Mouse (Mus musculus) testis, adult 2 months (tissue): ENCODE measurements at regions not wholly inside any gene's neighbourhood (a gene's known extent, or its start where the extent isn't known, plus 50 kb on each side); places are given as distances from the start of the nearest gene placed in this dataset.

Experiments used
- CTCF ChIP-seq: fragments of 200-500 bp; IDR thresholded peaks from 2 replicates; pipeline ENCODE4 v1.5.1; 2012; ENCODE audit warnings: low read depth, mild to moderate bottlenecking, inconsistent platforms, low read length, moderate library complexity; ENCODE audit not compliant: control insufficient read depth, insufficient read depth, insufficient replicate concordance
- POLR2A ChIP-seq: fragments of 200-500 bp; IDR thresholded peaks from 2 replicates; pipeline ENCODE4 v1.6.1; 2012; ENCODE audit warnings: low read depth, mild to moderate bottlenecking, inconsistent platforms, low read length, moderate library complexity; ENCODE audit not compliant: control insufficient read depth

DNA sequence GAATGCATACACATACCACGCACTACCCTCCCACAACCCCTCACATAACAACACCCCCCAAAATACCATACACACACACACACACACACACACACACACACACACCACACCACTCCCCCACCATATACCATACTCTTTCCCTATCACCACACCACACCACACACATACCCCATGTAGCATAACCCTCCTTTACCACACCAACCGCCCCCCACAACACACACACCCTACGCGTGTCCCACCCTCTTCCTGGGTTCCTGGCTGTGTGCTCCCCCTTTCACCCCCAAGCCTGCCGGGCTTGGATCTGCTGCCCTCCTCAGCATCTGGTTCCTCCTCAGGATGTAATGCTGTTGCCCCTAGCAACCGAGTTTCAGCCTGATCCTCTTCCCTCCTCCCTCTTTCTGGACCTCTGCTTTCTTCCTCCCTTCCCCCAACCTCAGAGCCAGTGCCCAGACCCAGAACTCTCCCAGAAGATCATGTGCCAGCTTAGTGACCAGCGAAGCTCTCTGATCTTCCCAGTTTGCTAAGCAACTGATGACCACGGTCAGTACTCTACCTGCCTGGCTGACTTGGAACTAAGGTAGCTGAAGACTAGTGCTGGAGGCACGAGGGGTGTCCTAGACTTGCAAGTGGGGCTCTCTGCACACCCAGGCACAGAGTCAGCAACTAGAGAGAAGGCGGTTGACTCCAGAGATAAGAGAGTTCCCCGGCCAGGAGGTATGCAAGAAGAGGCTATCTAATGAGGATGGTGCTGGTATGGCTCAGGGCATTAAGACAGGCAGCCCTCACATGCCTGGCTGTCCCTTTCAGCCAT lies 133.2 kb downstream of the Hmg20a start:
- no peak for TF ChIP-seq CTCF
- TF ChIP-seq POLR2A, result no peak
